In genomic region chr4:137724212-137724611, GRCm38 (mm10) we compare ENCODE assay signal across 10 mouse cellular contexts. TPM values are rescaled to one million over a fixed set of nuclear protein-coding genes. Genes with fewer than 3 reads are reported as not detected.
A peak's percentile ranks its signal among the peaks of the same experiment; 100 is the strongest.
DNase-seq lines count a peak whose midpoint lies in the region; ATAC-seq and TF ChIP-seq lines count a peak whose summit lies in the region.
"Had no signal": no experiment of that assay in that cellular context is flagged by ENCODE, and none has a peak within 500 bp of the region (broad histone marks: within the 10 kb centered on the region; RNA-seq: fewer than 3 reads in every experiment).

No protein-coding gene starts in this region.

- no peak for TF ChIP-seq POLR2A in small intestine, adult 2 months (IDR thresholded peaks at IDR 0.05; ENCODE audit: low read depth, low read length)

- H3K36me3 ChIP-seq in forebrain, embryonic 13.5 days (ENCODE audit: poor library complexity, severe bottlenecking), result no peaks in the 10 kb centered on the region
- peaks cover 9% of the 10 kb centered on the region; the same call in 1 of the 2 replicates for H3K36me3 ChIP-seq in forebrain, postnatal 0 days (ENCODE audit: insufficient read depth)
- peaks cover 34% of the 10 kb centered on the region for H3K36me3 ChIP-seq in E14TG2a.4 (ENCODE audit: insufficient read depth, low read length)
- H3K36me3 ChIP-seq in small intestine, adult 2 months (ENCODE audit: control insufficient read depth, insufficient read depth, low read length), result no peaks in the 10 kb centered on the region
- H3K36me3 ChIP-seq: hindbrain, embryonic 15.5 days had no signal

- WGBS in forebrain, embryonic 13.5 days, result 47% methylated on average over 11 of the region's 11 CpGs
- WGBS in forebrain, postnatal 0 days, result 53% methylated on average over 11 of the region's 11 CpGs
- WGBS in small intestine, adult 2 months, result 67% methylated on average over 11 of the region's 11 CpGs

- H3K4me2 ChIP-seq in forebrain, embryonic 13.5 days, result peak overlapping the region; percentile 44; the same call in 1 of the 2 replicates
- H3K4me2 ChIP-seq in forebrain, postnatal 0 days (ENCODE audit: low read depth), result no peak overlapping the region

- no peak overlapping the region for H3K27ac ChIP-seq in forebrain, embryonic 13.5 days
- H3K27ac ChIP-seq in forebrain, postnatal 0 days (ENCODE audit: low read depth, low read length), result no peak overlapping the region
- H3K27ac ChIP-seq in small intestine, adult 2 months (ENCODE audit: insufficient read depth, low read depth, low read length), result 0 out of 2 replicates have a peak overlapping the region, but pooled peaks have one; percentile 18
- H3K27ac ChIP-seq: hindbrain, embryonic 15.5 days had no signal

- no peak for ATAC-seq in forebrain, embryonic 13.5 days
- ATAC-seq in forebrain, postnatal 0 days, result no peak
- ATAC-seq: Patski had no signal

- peaks cover 44% of the 10 kb centered on the region for H3K4me1 ChIP-seq in forebrain, embryonic 13.5 days
- H3K4me1 ChIP-seq in forebrain, postnatal 0 days (ENCODE audit: insufficient read depth), result peaks cover 11% of the 10 kb centered on the region; the same call in 1 of the 2 replicates
- H3K4me1 ChIP-seq in E14TG2a.4 (replicated peaks; ENCODE audit: low read depth, low read length), result peaks cover 98% of the 10 kb centered on the region
- no peaks in the 10 kb centered on the region for H3K4me1 ChIP-seq in small intestine, adult 2 months (ENCODE audit: control insufficient read depth, insufficient read depth, insufficient read length, low read length)

- H3K4me3 ChIP-seq in forebrain, embryonic 13.5 days, result no peak overlapping the region
- no peak overlapping the region for H3K4me3 ChIP-seq in forebrain, postnatal 0 days (ENCODE audit: low read depth, low read length)
- H3K4me3 ChIP-seq in E14TG2a.4 (replicated peaks; ENCODE audit: low read length), result peak overlapping the region; percentile 66
- peak overlapping the region; percentile 38 for H3K4me3 ChIP-seq in small intestine, adult 2 months (ENCODE audit: low read depth, low read length)
- H3K4me3 ChIP-seq: hindbrain, embryonic 15.5 days had no signal

- H3K9me3 ChIP-seq in forebrain, embryonic 13.5 days (replicated peaks), result no peaks in the 10 kb centered on the region
- H3K9me3 ChIP-seq in forebrain, postnatal 0 days (ENCODE audit: low read length), result no peaks in the 10 kb centered on the region
- no peaks in the 10 kb centered on the region for H3K9me3 ChIP-seq in E14TG2a.4 (ENCODE audit: low read length)
- H3K9me3 ChIP-seq: hindbrain, embryonic 15.5 days had no signal

- H3K27me3 ChIP-seq in forebrain, embryonic 13.5 days, result peaks cover 27% of the 10 kb centered on the region
- H3K27me3 ChIP-seq in forebrain, postnatal 0 days (ENCODE audit: insufficient read depth, low read length), result no peaks in the 10 kb centered on the region
- H3K27me3 ChIP-seq in E14TG2a.4 (ENCODE audit: insufficient read depth, low read length), result peaks cover 27% of the 10 kb centered on the region
- no peaks in the 10 kb centered on the region; the same call in 1 of the 2 replicates for H3K27me3 ChIP-seq in small intestine, adult 2 months (ENCODE audit: control insufficient read depth, insufficient read depth, low read length)
- H3K27me3 ChIP-seq: hindbrain, embryonic 15.5 days; Patski had no signal

- no peak for TF ChIP-seq CTCF in forebrain, postnatal 0 days (IDR thresholded peaks at IDR 0.05; ENCODE audit: low read depth)
- no peak for TF ChIP-seq CTCF in E14TG2a.4 (conservative IDR thresholded peaks at IDR 0.05; ENCODE audit: low read length)
- TF ChIP-seq CTCF in small intestine, adult 2 months (IDR thresholded peaks at IDR 0.05; ENCODE audit: extremely low read depth, insufficient read length, insufficient replicate concordance, low read depth, low read length), result no peak

- no peak overlapping the region for H3K9ac ChIP-seq in forebrain, embryonic 13.5 days
- no peak overlapping the region for H3K9ac ChIP-seq in forebrain, postnatal 0 days
- H3K9ac ChIP-seq: hindbrain, embryonic 15.5 days had no signal

- no peak for DNase-seq in forebrain, postnatal 0 days
- peak; percentile 81 to 82 for DNase-seq in heart, adult 9 months (ENCODE audit: low spot score in 2 of 2)
- peak; percentile 52 to 68 for DNase-seq in kidney, postnatal 4 days
- no peak for DNase-seq in urinary bladder, postnatal 25 days (ENCODE audit: low spot score)
- DNase-seq in adipocyte (ENCODE audit: low spot score), result no peak

RNA-seq across cellular contexts. Expression of gene Rap1gap, which starts 59.7 kb away (rescaled TPM):
- 11.8 and 16.5 TPM in 2 replicates for polyA plus RNA-seq in forebrain, embryonic 13.5 days (2015; fragmentation: Nextera tagmentation; extraction: Ambion mirVana)
- total RNA-seq in forebrain, postnatal 0 days (2014; rRNA removed), result 113 and 128 TPM in 2 replicates
- polyA plus RNA-seq in forebrain, postnatal 0 days (2015; fragmentation: Nextera tagmentation; extraction: Ambion mirVana), result 63.9 and 74.3 TPM in 2 replicates
- 48.4 and 141 TPM in 2 replicates for polyA plus RNA-seq in small intestine, adult 2 months (2012; rRNA removed)

Comparison
In these comparisons a context has a peak if more than half of its experiments do, and no peak if none do; other contexts are left out.
1. H3K4me3 ChIP-seq: peak in E14TG2a.4 (single experiment) and small intestine, adult 2 months (single experiment); none in forebrain, embryonic 13.5 days (single experiment) and forebrain, postnatal 0 days (single experiment).
2. DNase-seq: peak in heart, adult 9 months (2 of 2) and kidney, postnatal 4 days (2 of 2); none in forebrain, postnatal 0 days (single experiment), urinary bladder, postnatal 25 days (single experiment) and adipocyte (single experiment).